Comparison of ENCODE assay signal across 8 mouse cellular contexts in genomic region chr9:54501453-54502110, GRCm38 (mm10). TPM values are rescaled to one million over a fixed set of nuclear protein-coding genes. Genes with fewer than 3 reads are reported as not detected.
DNase-seq lines count a peak whose midpoint lies in the region; ATAC-seq and TF ChIP-seq lines count a peak whose summit lies in the region.

Gene Dmxl2, minus strand, starts transcription at chr9:54501626.

- H3K4me2 ChIP-seq in embryonic facial prominence, embryonic 15.5 days (replicated peaks), result peak within 1 kb of the TSS; percentile 99
- peak within 1 kb of the TSS; percentile 98 for H3K4me2 ChIP-seq in heart, embryonic 12.5 days
- H3K4me2 ChIP-seq in kidney, postnatal 0 days (ENCODE audit: low read length), result peak within 1 kb of the TSS; percentile 99
- H3K4me2 ChIP-seq in liver, embryonic 11.5 days, result peak within 1 kb of the TSS; percentile 97
- H3K4me2 ChIP-seq in myocyte (ENCODE audit: low read depth), result peak within 1 kb of the TSS; percentile 74
- H3K4me2 ChIP-seq in stomach, embryonic 14.5 days (replicated peaks; ENCODE audit: low read depth, low read length), result peak within 1 kb of the TSS; percentile 97

- no peak for TF ChIP-seq CTCF in bone marrow, adult 2 months (IDR thresholded peaks at IDR 0.05; ENCODE audit: control insufficient read depth, insufficient read depth, low read length)
- no peak for TF ChIP-seq CTCF in kidney, postnatal 0 days (IDR thresholded peaks at IDR 0.05; ENCODE audit: low read depth)

- peak; percentile 65 for DNase-seq in 3T3-L1 (ENCODE audit: low read depth, low spot score)
- DNase-seq in kidney, postnatal 0 days (ENCODE audit: low spot score), result peak; percentile 91
- DNase-seq in liver, embryonic 11.5 days (ENCODE audit: low spot score), result peak; percentile 80

- peak within 1 kb of the TSS; percentile 74 for H3K4me3 ChIP-seq in bone marrow, adult 2 months (replicated peaks; ENCODE audit: control insufficient read depth, low read depth, low read length)
- H3K4me3 ChIP-seq in embryonic facial prominence, embryonic 15.5 days (replicated peaks), result peak within 1 kb of the TSS; percentile 63
- peak within 1 kb of the TSS; percentile 91 for H3K4me3 ChIP-seq in heart, embryonic 12.5 days
- peak within 1 kb of the TSS; percentile 70 for H3K4me3 ChIP-seq in kidney, postnatal 0 days (replicated peaks; ENCODE audit: low read depth, low read length)
- peak within 1 kb of the TSS; percentile 82 for H3K4me3 ChIP-seq in liver, embryonic 11.5 days (ENCODE audit: low read depth, low read length)
- H3K4me3 ChIP-seq in myocyte, result peak within 1 kb of the TSS; percentile 7
- H3K4me3 ChIP-seq in stomach, embryonic 14.5 days (ENCODE audit: low read depth, low read length), result peak within 1 kb of the TSS; percentile 71

- peak within 1 kb of the TSS; percentile 53 for H3ac ChIP-seq in myocyte (ENCODE audit: control insufficient read depth, insufficient read length)

- 0 out of 2 replicates have a peak, but pooled peaks have one; percentile 25 for TF ChIP-seq POLR2A in bone marrow, adult 2 months (IDR thresholded peaks at IDR 0.05; ENCODE audit: borderline replicate concordance, control insufficient read depth, low read depth, low read length)
- no peak for TF ChIP-seq POLR2A in myocyte (IDR thresholded peaks at IDR 0.05; ENCODE audit: insufficient read length, low read depth)

- H3K9ac ChIP-seq in embryonic facial prominence, embryonic 15.5 days, result peak within 1 kb of the TSS; percentile 64
- peak within 1 kb of the TSS; percentile 88 for H3K9ac ChIP-seq in heart, embryonic 12.5 days
- H3K9ac ChIP-seq in kidney, postnatal 0 days (ENCODE audit: low read depth, low read length), result peak within 1 kb of the TSS; percentile 75
- peak within 1 kb of the TSS; percentile 72 for H3K9ac ChIP-seq in liver, embryonic 11.5 days (ENCODE audit: low read depth, low read length)
- H3K9ac ChIP-seq in stomach, embryonic 14.5 days (replicated peaks; ENCODE audit: low read depth, low read length), result peak within 1 kb of the TSS; percentile 58; the same call in 1 of the 2 replicates

- H3K36me3 ChIP-seq in embryonic facial prominence, embryonic 15.5 days, result no peaks in the 10 kb centered on the region
- H3K36me3 ChIP-seq in heart, embryonic 12.5 days, result no peaks in the 10 kb centered on the region
- H3K36me3 ChIP-seq in kidney, postnatal 0 days (ENCODE audit: insufficient read depth, low read length), result no peaks in the 10 kb centered on the region
- H3K36me3 ChIP-seq in liver, embryonic 11.5 days (ENCODE audit: control insufficient read depth, insufficient read depth, low read length), result no peaks in the 10 kb centered on the region
- no peaks in the 10 kb centered on the region for H3K36me3 ChIP-seq in myocyte (ENCODE audit: control insufficient read depth, insufficient read depth)
- no peaks in the 10 kb centered on the region for H3K36me3 ChIP-seq in stomach, embryonic 14.5 days (ENCODE audit: control insufficient read depth, insufficient read depth, low read length)

- no peaks in the 10 kb centered on the region for H3K9me3 ChIP-seq in embryonic facial prominence, embryonic 15.5 days (replicated peaks)
- no peaks in the 10 kb centered on the region for H3K9me3 ChIP-seq in heart, embryonic 12.5 days (replicated peaks)
- H3K9me3 ChIP-seq in kidney, postnatal 0 days (replicated peaks; ENCODE audit: low read length), result no peaks in the 10 kb centered on the region
- H3K9me3 ChIP-seq in liver, embryonic 11.5 days (ENCODE audit: control insufficient read depth, low read length), result no peaks in the 10 kb centered on the region
- H3K9me3 ChIP-seq in stomach, embryonic 14.5 days (ENCODE audit: control insufficient read depth, low read depth, low read length), result no peaks in the 10 kb centered on the region

- H3K79me2 ChIP-seq in myocyte (ENCODE audit: control insufficient read depth, insufficient read depth), result no peaks in the 10 kb centered on the region

- H3K4me1 ChIP-seq in bone marrow, adult 2 months (ENCODE audit: control insufficient read depth, insufficient read depth, low read length), result no peaks in the 10 kb centered on the region
- H3K4me1 ChIP-seq in embryonic facial prominence, embryonic 15.5 days, result no peaks in the 10 kb centered on the region
- H3K4me1 ChIP-seq in heart, embryonic 12.5 days (replicated peaks), result no peaks in the 10 kb centered on the region
- H3K4me1 ChIP-seq in kidney, postnatal 0 days (replicated peaks; ENCODE audit: insufficient read depth, low read length), result no peaks in the 10 kb centered on the region
- H3K4me1 ChIP-seq in liver, embryonic 11.5 days (replicated peaks; ENCODE audit: control insufficient read depth, insufficient read depth, low read length), result no peaks in the 10 kb centered on the region; the same call in 1 of the 2 replicates
- H3K4me1 ChIP-seq in stomach, embryonic 14.5 days (ENCODE audit: control insufficient read depth, insufficient read depth, low read length), result no peaks in the 10 kb centered on the region

- H3K27me3 ChIP-seq in embryonic facial prominence, embryonic 15.5 days, result peaks cover 5% of the 10 kb centered on the region; the same call in 1 of the 2 replicates
- peaks cover 9% of the 10 kb centered on the region for H3K27me3 ChIP-seq in heart, embryonic 12.5 days (replicated peaks)
- no peaks in the 10 kb centered on the region for H3K27me3 ChIP-seq in kidney, postnatal 0 days (ENCODE audit: insufficient read depth, low read length)
- H3K27me3 ChIP-seq in liver, embryonic 11.5 days (replicated peaks; ENCODE audit: control insufficient read depth, insufficient read depth, low read length), result peaks cover 20% of the 10 kb centered on the region
- H3K27me3 ChIP-seq in myocyte (ENCODE audit: control insufficient read depth, insufficient read depth, insufficient read length), result peaks cover 30% of the 10 kb centered on the region
- H3K27me3 ChIP-seq in stomach, embryonic 14.5 days (ENCODE audit: control insufficient read depth, insufficient read depth, low read length), result 0 out of 2 replicates have a peak, but pooled peaks cover 3% of the 10 kb centered on the region

- peak within 1 kb of the TSS; percentile 81 for H3K27ac ChIP-seq in bone marrow, adult 2 months (ENCODE audit: control insufficient read depth, insufficient read depth, low read depth, low read length, poor library complexity)
- peak within 1 kb of the TSS; percentile 34; the same call in 1 of the 2 replicates for H3K27ac ChIP-seq in embryonic facial prominence, embryonic 15.5 days (replicated peaks)
- H3K27ac ChIP-seq in heart, embryonic 12.5 days (ENCODE audit: poor library complexity, severe bottlenecking), result peak within 1 kb of the TSS; percentile 78
- peak within 1 kb of the TSS; percentile 71 for H3K27ac ChIP-seq in kidney, postnatal 0 days
- H3K27ac ChIP-seq in liver, embryonic 11.5 days (ENCODE audit: low read depth, low read length), result no peak within 1 kb of the TSS
- H3K27ac ChIP-seq in stomach, embryonic 14.5 days (ENCODE audit: low read length), result no peak within 1 kb of the TSS

- WGBS in bone marrow, adult 2 months, result 2% methylated on average over 98 of the region's 99 CpGs
- under 1% methylated on average over 98 of the region's 99 CpGs for WGBS in embryonic facial prominence, embryonic 15.5 days
- WGBS in heart, embryonic 12.5 days, result 2% methylated on average over 99 of the region's 99 CpGs
- WGBS in kidney, postnatal 0 days, result under 1% methylated on average over 72 of the region's 99 CpGs
- WGBS in liver, embryonic 11.5 days, result under 1% methylated on average over 87 of the region's 99 CpGs
- WGBS in stomach, embryonic 14.5 days, result under 1% methylated on average over 98 of the region's 99 CpGs

- ATAC-seq in embryonic facial prominence, embryonic 15.5 days (ENCODE audit: insufficient number of reproducible peaks, low FRiP score, low TSS enrichment, low read depth), result peak; percentile 88
- ATAC-seq in heart, embryonic 12.5 days (ENCODE audit: insufficient number of reproducible peaks, low FRiP score), result peak; percentile 93
- peak; percentile 95 for ATAC-seq in kidney, postnatal 0 days (replicated peaks; ENCODE audit: low FRiP score, low read depth)
- ATAC-seq in liver, embryonic 11.5 days (replicated peaks; ENCODE audit: low FRiP score), result peak; percentile 80
- ATAC-seq in stomach, embryonic 14.5 days (ENCODE audit: insufficient number of reproducible peaks, insufficient read depth, low FRiP score, low read depth), result peak; percentile 92

TF ChIP-seq in myocyte, 11 proteins besides CTCF, POLR2A, EP300 and RAD21:
- TF ChIP-seq E2F4 (IDR thresholded peaks at IDR 0.05; ENCODE audit: insufficient read depth) (no peak), MYOD1 (IDR thresholded peaks at IDR 0.05; ENCODE audit: control insufficient read depth in 1 of 3, insufficient read length in 2 of 3, low read depth in 2 of 3) (no peak), MYOG (IDR thresholded peaks at IDR 0.05; ENCODE audit: control insufficient read depth in 1 of 3, insufficient read depth in 1 of 3, insufficient read length in 2 of 3, low read depth in 2 of 3) (no peak), USF1 (IDR thresholded peaks at IDR 0.05; ENCODE audit: low read depth) (no peak), TCF3 (IDR thresholded peaks at IDR 0.05; ENCODE audit: insufficient read length, low read depth) (no peak), REST (IDR thresholded peaks at IDR 0.05; ENCODE audit: insufficient read depth, insufficient read length) (no peak), TCF12 (IDR thresholded peaks at IDR 0.05; ENCODE audit: insufficient read depth, poor library complexity, severe bottlenecking) (no peak), CEBPB (IDR thresholded peaks at IDR 0.05; ENCODE audit: insufficient read depth, poor library complexity, severe bottlenecking) (no peak), POLR2AphosphoS2 (IDR thresholded peaks at IDR 0.05; ENCODE audit: insufficient read length, low read depth) (no peak), MAX (IDR thresholded peaks at IDR 0.05; ENCODE audit: low read depth) (no peak), SRF (IDR thresholded peaks at IDR 0.05; ENCODE audit: control insufficient read depth, insufficient read length, low read depth) (no peak)

RNA-seq across cellular contexts. Expression of gene Dmxl2, which starts in this region (rescaled TPM):
- polyA plus RNA-seq in bone marrow, adult 2 months (2011; ENCODE audit: insufficient read depth, insufficient read length, low replicate concordance, missing spikeins), result 5.5 and 8.4 TPM in 2 replicates
- polyA plus RNA-seq in embryonic facial prominence, embryonic 15.5 days (2015; fragmentation: Nextera tagmentation; extraction: Ambion mirVana), result 6.4 and 7.0 TPM in 2 replicates
- 7.7 TPM in 2 replicates for polyA plus RNA-seq in heart, embryonic 12.5 days (2016; fragmentation: Nextera tagmentation; extraction: Ambion mirVana)
- polyA plus RNA-seq in kidney, postnatal 0 days (2015; fragmentation: Nextera tagmentation; extraction: Ambion mirVana), result 7.5 and 8.5 TPM in 2 replicates
- 2.5 and 2.6 TPM in 2 replicates for polyA plus RNA-seq in liver, embryonic 11.5 days (2014; fragmentation: Nextera tagmentation; extraction: Ambion mirVana)
- polyA plus RNA-seq in myocyte (2012; fragmentation: generic; extraction: Trizol), result 0.22 TPM
- polyA plus RNA-seq in stomach, embryonic 14.5 days (2014; fragmentation: Nextera tagmentation; extraction: Ambion mirVana), result 7.0 and 7.2 TPM in 2 replicates

Comparison
In these comparisons a context has a peak if more than half of its experiments do, and no peak if none do; other contexts are left out.
1. H3K27ac ChIP-seq: peak in bone marrow, adult 2 months (single experiment), embryonic facial prominence, embryonic 15.5 days (single experiment), heart, embryonic 12.5 days (single experiment) and kidney, postnatal 0 days (single experiment); none in liver, embryonic 11.5 days (single experiment) and stomach, embryonic 14.5 days (single experiment).
2. H3K4me3 ChIP-seq: peak in every context shown above with its lines; median percentile 91 in heart, embryonic 12.5 days; 82 in liver, embryonic 11.5 days; 74 in bone marrow, adult 2 months; 71 in stomach, embryonic 14.5 days; 70 in kidney, postnatal 0 days; 63 in embryonic facial prominence, embryonic 15.5 days; 7 in myocyte.
3. Peak in every context shown above with its lines, with median percentiles within 50 percentile points of each other: DNase-seq, ATAC-seq, H3K4me2 ChIP-seq and H3K9ac ChIP-seq.